In genomic region chr9:63726088-63727010, GRCm38 (mm10) we compare ENCODE assay signal across 8 mouse cellular contexts. TPM values are rescaled to one million over a fixed set of nuclear protein-coding genes. Genes with fewer than 3 reads are reported as not detected.
DNase-seq lines count a peak whose midpoint lies in the region; ATAC-seq and TF ChIP-seq lines count a peak whose summit lies in the region.

No protein-coding gene starts in this region.

- peak overlapping the region; percentile 7; the same call in 1 of the 2 replicates for H3K27ac ChIP-seq in midbrain, embryonic 10.5 days (replicated peaks)
- no peak overlapping the region for H3K27ac ChIP-seq in midbrain, embryonic 11.5 days (ENCODE audit: low read depth, low read length)
- peak overlapping the region; percentile 74 for H3K27ac ChIP-seq in embryonic fibroblast, embryonic 13.5 days (ENCODE audit: insufficient read depth, low read length)

- no peak for ATAC-seq in midbrain, embryonic 11.5 days (ENCODE audit: low FRiP score)
- peak; percentile 82 for ATAC-seq in megakaryocyte, adult 5-6 weeks (ENCODE audit: poor library complexity, severe bottlenecking)

- no peak overlapping the region for H3K9ac ChIP-seq in midbrain, embryonic 11.5 days (ENCODE audit: low read length)

- no peak for TF ChIP-seq CTCF in embryonic fibroblast, embryonic 13.5 days (IDR thresholded peaks at IDR 0.05; ENCODE audit: borderline replicate concordance, insufficient read depth, low read length)

- TF ChIP-seq POLR2A in embryonic fibroblast, embryonic 13.5 days (IDR thresholded peaks at IDR 0.05; ENCODE audit: low read depth, low read length) = no peak

- 74% methylated on average over 13 of the region's 13 CpGs for WGBS in midbrain, embryonic 10.5 days
- 66% methylated on average over 13 of the region's 13 CpGs for WGBS in midbrain, embryonic 11.5 days

- H3K9me3 ChIP-seq in midbrain, embryonic 10.5 days (replicated peaks) = no peaks in the 10 kb centered on the region
- H3K9me3 ChIP-seq in midbrain, embryonic 11.5 days (ENCODE audit: control insufficient read depth, low read length) = no peaks in the 10 kb centered on the region

- H3K36me3 ChIP-seq in midbrain, embryonic 10.5 days = peaks cover 27% of the 10 kb centered on the region
- H3K36me3 ChIP-seq in midbrain, embryonic 11.5 days (ENCODE audit: control insufficient read depth, insufficient read depth, low read length) = peaks cover 2% of the 10 kb centered on the region; the same call in 1 of the 2 replicates

- H3K4me2 ChIP-seq in midbrain, embryonic 11.5 days = no peak overlapping the region

- DNase-seq in midbrain, embryonic 10.5 days (ENCODE audit: low spot score) = no peak
- DNase-seq in midbrain, embryonic 11.5 days (ENCODE audit: low spot score, missing footprints) = no peak
- peak; percentile 74 for DNase-seq in induced T-regulatory cell, adult 2 months (ENCODE audit: low read depth)
- DNase-seq in right cerebral cortex, adult 2 months (ENCODE audit: low spot score in 2 of 2) = no peak
- no peak for DNase-seq in adrenal gland, adult 18-20 months (ENCODE audit: low spot score in 2 of 2)
- no peak for DNase-seq in cerebellum, postnatal 10 days

- H3K27me3 ChIP-seq in midbrain, embryonic 10.5 days (ENCODE audit: low read depth, poor library complexity, severe bottlenecking) = no peaks in the 10 kb centered on the region
- no peaks in the 10 kb centered on the region for H3K27me3 ChIP-seq in midbrain, embryonic 11.5 days (ENCODE audit: control insufficient read depth, insufficient read depth, low read length)

- peaks cover 41% of the 10 kb centered on the region for H3K4me1 ChIP-seq in midbrain, embryonic 10.5 days
- H3K4me1 ChIP-seq in midbrain, embryonic 11.5 days (ENCODE audit: control insufficient read depth, insufficient read depth, low read length) = no peaks in the 10 kb centered on the region
- peaks cover 36% of the 10 kb centered on the region for H3K4me1 ChIP-seq in embryonic fibroblast, embryonic 13.5 days (ENCODE audit: control insufficient read depth, insufficient read depth, low read length)

- no peak overlapping the region for H3K4me3 ChIP-seq in midbrain, embryonic 10.5 days
- H3K4me3 ChIP-seq in midbrain, embryonic 11.5 days (ENCODE audit: low read depth, low read length) = no peak overlapping the region
- H3K4me3 ChIP-seq in embryonic fibroblast, embryonic 13.5 days (ENCODE audit: insufficient read depth, low read length) = no peak overlapping the region

RNA-seq across cellular contexts. Expression of gene Smad3, which starts 31.4 kb away (rescaled TPM):
- 21.7 and 22.5 TPM in 2 replicates for polyA plus RNA-seq in midbrain, embryonic 10.5 days (2016; fragmentation: Nextera tagmentation; extraction: Ambion mirVana)
- polyA plus RNA-seq in midbrain, embryonic 11.5 days (2014; fragmentation: Nextera tagmentation; extraction: Ambion mirVana) = 16.5 and 16.8 TPM in 2 replicates
- 49.5 and 52.4 TPM in 2 replicates for polyA plus RNA-seq in embryonic fibroblast, embryonic 13.5 days (2011; ENCODE audit: insufficient read length, low read depth, missing spikeins)
- total RNA-seq in megakaryocyte, adult 5-6 weeks (2015) = 9.1 and 15.0 TPM in 2 replicates
- total RNA-seq in megakaryocyte, adult 5-6 weeks (2017) = 9.7 and 12.7 TPM in 2 replicates
- total RNA-seq in adrenal gland, adult 18-20 months (2021) = 10 to 100 TPM; 24.6 to 25.2 TPM
